Mouse (Mus musculus) stomach, postnatal 0 days (tissue): ENCODE data around the gene Prrt2. TPM values are rescaled to one million over a fixed set of nuclear protein-coding genes. Genes with fewer than 3 reads are reported as not detected.

Experiments
- ATAC-seq: fragments of 200-750 bp; cut with Nextera tagmentation; 2 replicates; pipeline ENCODE4 v1.8.0; 2017; ENCODE audit not compliant: low FRiP score, low TSS enrichment
- DNase-seq: peaks from one replicate; pipeline ENCODE4 v3.0.0-alpha.2; 2016; ENCODE audit warnings: low spot score
- H3K27ac ChIP-seq: fragments of 300-500 bp; sonication (generic); replicated peaks from 2 replicates; pipeline ENCODE4 v1.5.1; 2014; ENCODE audit warnings: mild to moderate bottlenecking, control low read depth
- H3K27me3 ChIP-seq: fragments of 300-500 bp; sonication (generic); 2 replicates; pipeline ENCODE4 v1.6.1; 2014; ENCODE audit warnings: low read length; ENCODE audit not compliant: control insufficient read depth, insufficient read depth
- H3K36me3 ChIP-seq: fragments of 300-500 bp; sonication (generic); 2 replicates; pipeline ENCODE4 v1.6.1; 2014; ENCODE audit warnings: low read length, mixed read lengths; ENCODE audit not compliant: control insufficient read depth, insufficient read depth
- H3K4me1 ChIP-seq: fragments of 300-500 bp; sonication (generic); replicated peaks from 2 replicates; pipeline ENCODE4 v1.6.1; 2014; ENCODE audit warnings: antibody characterized with exemption; ENCODE audit not compliant: control insufficient read depth, insufficient read depth
- H3K4me2 ChIP-seq: fragments of 300-500 bp; sonication (generic); replicated peaks from 2 replicates; pipeline ENCODE4 v1.6.1; 2014; ENCODE audit warnings: low read depth, mild to moderate bottlenecking, control low read depth, moderate library complexity
- H3K4me3 ChIP-seq: fragments of 300-500 bp; sonication (generic); 2 replicates; pipeline ENCODE4 v1.5.1; 2014; ENCODE audit warnings: low read depth, low read length, control low read depth
- H3K9ac ChIP-seq: fragments of 300-500 bp; sonication (generic); 2 replicates; pipeline ENCODE4 v1.6.1; 2014; ENCODE audit warnings: mild to moderate bottlenecking, low read length, control low read depth, mixed read lengths
- H3K9me3 ChIP-seq: fragments of 300-500 bp; sonication (generic); 2 replicates; pipeline ENCODE4 v1.6.1; 2016; ENCODE audit warnings: low read length; ENCODE audit not compliant: control insufficient read depth
- CTCF ChIP-seq: IDR thresholded peaks from 2 replicates; pipeline ENCODE4 v1.5.1; 2016; ENCODE audit warnings: antibody characterized with exemption, low read depth, mild to moderate bottlenecking, moderate library complexity
- EP300 ChIP-seq: optimal IDR thresholded peaks from 2 replicates; pipeline ENCODE3; 2016; ENCODE audit warnings: antibody characterized with exemption
- WGBS: fragments of 180-500 bp; shearing (Covaris S2); extraction: QIAGEN DNeasy Blood & Tissue Kit; methylation state at CpG from one replicate; pipeline ENCODE4 v1.1.7; 2014; 5-methylcytosine and 5-hydroxymethylcytosine counted together
- polyA plus RNA-seq: library from polyadenylated mRNA; unstranded; fragments of >200 nt; fragmentation: Nextera tagmentation; extraction: Ambion mirVana; gene quantifications from 2 replicates; pipeline ENCODE4 v1.2.1, GENCODE M21; 2015

Prrt2 gene
- polyA plus RNA-seq, 1 experiment from 2014 or later = 1.7 TPM

DNA sequence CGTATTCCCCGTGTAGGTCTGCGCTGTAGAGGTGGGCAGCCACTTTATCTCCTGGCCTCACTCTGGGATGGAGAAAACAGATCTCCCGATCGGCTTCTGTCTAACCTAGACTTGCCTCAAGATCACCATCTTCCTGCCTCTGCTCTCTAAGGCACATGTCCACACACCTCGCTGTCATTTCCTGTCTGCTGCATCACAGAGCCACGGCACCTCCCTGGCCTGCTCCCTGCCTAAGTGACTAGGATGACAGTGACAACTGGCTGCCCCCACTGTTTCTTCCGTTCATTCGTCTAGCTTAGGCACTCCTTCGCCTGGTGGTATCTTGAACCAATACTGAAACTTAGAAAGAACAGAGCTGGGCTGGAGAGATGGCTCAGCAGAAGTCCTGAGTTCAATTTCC is 21.4 kb downstream of the Prrt2 start:
- Histone ChIP-seq H3K4me2 (no peak overlapping the region), H3K4me3 (no peak overlapping the region), H3K36me3 (no peaks in the 10 kb centered on the region), H3K27ac (no peak overlapping the region), H3K4me1 (no peaks in the 10 kb centered on the region), H3K27me3 (no peaks in the 10 kb centered on the region), H3K9ac (no peak overlapping the region), H3K9me3 (no peaks in the 10 kb centered on the region)
- TF ChIP-seq CTCF (no peak), EP300 (no peak)
- ATAC-seq = no peak
- DNase-seq = no peak
- 77% methylated on average over 10 of the region's 10 CpGs for WGBS

DNA sequence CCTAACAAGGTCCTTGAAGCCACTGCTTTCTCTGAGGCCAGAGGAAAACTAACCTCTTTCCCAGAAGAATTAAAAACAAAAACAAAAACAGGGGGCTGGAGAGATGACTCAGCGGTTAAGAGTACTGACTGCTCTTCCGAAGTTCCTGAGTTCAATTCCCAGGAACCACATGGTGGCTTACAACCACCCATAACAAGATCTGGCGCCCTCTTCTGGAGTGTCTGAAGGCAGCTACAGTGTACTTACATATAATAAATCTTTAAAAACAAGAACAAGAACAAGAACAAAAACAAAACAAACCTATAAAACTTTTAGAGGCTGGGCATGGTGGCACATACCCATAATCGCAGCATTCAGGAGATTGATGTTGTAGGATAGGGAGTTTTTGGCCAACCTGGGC is 24.6 kb downstream of the Prrt2 start:
- Histone ChIP-seq H3K9ac (no peak overlapping the region), H3K4me2 (no peak overlapping the region), H3K36me3 (no peaks in the 10 kb centered on the region), H3K27ac (no peak overlapping the region), H3K4me1 (no peaks in the 10 kb centered on the region), H3K9me3 (no peaks in the 10 kb centered on the region), H3K4me3 (no peak overlapping the region), H3K27me3 (no peaks in the 10 kb centered on the region)
- no peak for ATAC-seq
- WGBS = 83% methylated on average over 4 of the region's 4 CpGs
- TF ChIP-seq CTCF (peak; percentile 48), EP300 (no peak)
- no peak for DNase-seq

DNA sequence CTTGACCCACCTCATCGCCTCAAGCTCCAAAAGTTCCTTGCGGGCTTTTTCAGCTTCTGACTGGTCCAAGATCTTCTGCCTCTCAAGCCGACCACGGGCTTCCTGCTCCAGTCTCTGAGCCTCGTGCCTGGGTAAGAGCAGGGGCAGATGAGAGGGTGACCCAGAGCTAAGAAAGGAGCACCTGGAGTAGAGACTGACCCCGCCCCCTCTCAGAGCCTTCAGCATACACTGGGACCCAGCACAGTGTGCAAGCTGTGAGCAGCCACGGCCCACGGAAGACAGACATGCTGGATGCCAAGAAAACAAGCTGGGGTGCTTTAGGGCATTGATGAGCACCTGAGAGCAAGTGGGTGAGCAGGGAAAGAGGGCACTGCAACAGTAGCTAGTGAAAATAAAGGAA is 32.2 kb downstream of the Prrt2 start:
- Histone ChIP-seq H3K36me3 (no peaks in the 10 kb centered on the region; the same call in 1 of the 2 replicates), H3K4me2 (no peak overlapping the region), H3K27me3 (no peaks in the 10 kb centered on the region), H3K27ac (no peak overlapping the region), H3K4me1 (no peaks in the 10 kb centered on the region), H3K4me3 (no peak overlapping the region), H3K9ac (no peak overlapping the region), H3K9me3 (no peaks in the 10 kb centered on the region)
- DNase-seq = no peak
- WGBS = 70% methylated on average over 8 of the region's 8 CpGs
- ATAC-seq = no peak
- TF ChIP-seq EP300 (no peak), CTCF (no peak)

DNA sequence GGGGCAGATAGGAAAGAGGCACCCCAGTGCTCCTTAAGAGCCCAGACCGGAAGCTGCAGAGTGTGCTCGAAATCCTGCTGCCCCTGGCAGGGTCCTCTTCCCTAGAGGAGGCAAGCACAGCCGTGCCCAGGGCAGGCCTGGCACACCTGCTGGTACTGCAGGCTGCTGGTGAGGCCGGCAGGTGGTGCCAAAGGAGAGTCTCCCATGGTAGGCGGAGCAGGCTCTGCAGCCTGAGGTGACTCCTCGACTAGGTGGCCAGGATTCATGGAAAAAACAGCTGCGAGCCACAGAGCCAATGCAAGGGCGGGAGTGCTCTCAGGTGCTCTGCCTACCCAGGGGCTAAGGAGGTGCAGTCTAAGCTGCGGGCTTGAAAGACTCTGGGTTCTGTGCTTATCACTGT is 34.7 kb downstream of the Prrt2 start:
- ATAC-seq (peak; percentile 84), DNase-seq (peak; percentile 81)
- Histone ChIP-seq H3K9ac (no peak overlapping the region), H3K9me3 (no peaks in the 10 kb centered on the region), H3K4me2 (no peak overlapping the region), H3K36me3 (peaks cover 1% of the 10 kb centered on the region; the same call in 1 of the 2 replicates), H3K4me3 (no peak overlapping the region), H3K27ac (no peak overlapping the region), H3K27me3 (no peaks in the 10 kb centered on the region), H3K4me1 (no peaks in the 10 kb centered on the region)
- peak; percentile 80 for TF ChIP-seq CTCF
- no peak for TF ChIP-seq EP300
- 37% methylated on average over 9 of the region's 9 CpGs for WGBS

DNA sequence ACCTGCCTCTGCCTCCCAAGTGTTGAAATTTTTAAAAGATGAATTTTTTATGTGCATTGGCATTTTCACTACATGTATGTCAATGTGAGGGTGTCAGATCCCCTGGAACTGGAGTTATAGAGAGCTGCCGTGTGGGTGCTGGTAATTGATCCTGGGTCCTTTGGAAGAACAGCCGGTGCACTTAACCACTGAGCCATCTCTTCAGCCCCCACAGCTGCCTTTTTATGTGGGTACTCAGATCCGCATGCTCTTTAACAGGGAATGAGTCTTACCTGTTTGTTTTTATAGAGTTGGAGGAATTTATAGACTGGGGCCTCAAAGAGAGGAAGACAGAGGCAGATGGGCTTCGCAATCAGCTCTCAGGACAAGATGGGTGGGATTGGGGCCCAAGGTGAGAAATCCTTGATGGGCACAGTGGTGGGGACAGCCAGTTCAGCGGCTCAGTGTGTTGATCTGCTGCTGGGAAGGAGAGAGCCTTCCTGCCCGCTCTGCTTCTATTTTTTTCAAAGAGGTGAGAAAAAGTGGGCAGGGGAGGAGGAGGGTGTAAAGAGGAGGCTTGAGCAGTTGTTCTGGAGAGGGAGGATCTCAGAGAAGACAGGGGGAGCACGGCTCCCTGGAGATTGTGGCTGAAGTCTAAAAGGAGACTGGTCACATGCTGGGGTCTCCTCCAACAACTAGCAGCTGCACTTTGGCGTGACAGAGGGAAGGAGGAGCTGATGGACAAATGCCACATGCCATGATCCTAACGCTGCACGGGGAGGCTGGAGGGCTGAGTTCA is 36.2 kb downstream of the Prrt2 start:
- TF ChIP-seq CTCF (no peak), EP300 (no peak)
- H3K4me1 ChIP-seq = no peaks in the 10 kb centered on the region
- DNase-seq = no peak
- 47% methylated on average over 10 of the region's 10 CpGs for WGBS
- H3K4me2 ChIP-seq = no peak overlapping the region
- no peak overlapping the region for H3K4me3 ChIP-seq
- no peaks in the 10 kb centered on the region for H3K9me3 ChIP-seq
- H3K27ac ChIP-seq = no peak overlapping the region
- 0 out of 2 replicates have a peak, but pooled peaks cover 6% of the 10 kb centered on the region for H3K36me3 ChIP-seq
- no peaks in the 10 kb centered on the region for H3K27me3 ChIP-seq
- H3K9ac ChIP-seq = no peak overlapping the region
- ATAC-seq = no peak

DNA sequence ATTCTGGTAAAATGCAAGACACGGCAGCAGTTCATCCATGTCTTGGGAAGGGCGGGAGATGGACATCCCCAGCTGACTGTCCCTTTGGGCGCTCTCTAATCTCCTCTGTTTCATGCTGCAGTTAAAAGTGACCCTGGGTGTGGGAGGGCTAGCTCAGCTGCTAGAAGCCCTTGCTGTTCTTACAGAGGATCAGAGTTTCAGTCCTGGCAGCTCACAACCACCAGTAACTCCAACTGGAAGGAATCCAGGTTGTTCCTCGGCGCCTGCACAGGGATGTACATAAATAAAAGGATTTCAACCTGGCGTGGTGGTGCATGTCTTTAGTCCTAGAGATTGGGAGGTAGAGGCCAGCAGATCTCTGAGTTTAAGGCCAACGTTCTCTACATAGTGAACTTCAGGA is 37.9 kb downstream of the Prrt2 start:
- Histone ChIP-seq H3K9me3 (no peaks in the 10 kb centered on the region), H3K4me2 (no peak overlapping the region), H3K4me3 (no peak overlapping the region), H3K9ac (no peak overlapping the region), H3K36me3 (peaks cover 12% of the 10 kb centered on the region; the same call in 1 of the 2 replicates), H3K4me1 (no peaks in the 10 kb centered on the region), H3K27ac (no peak overlapping the region), H3K27me3 (no peaks in the 10 kb centered on the region)
- ATAC-seq = no peak
- no peak for TF ChIP-seq EP300
- TF ChIP-seq CTCF = no peak
- WGBS = 58% methylated on average over 7 of the region's 7 CpGs
- DNase-seq = no peak
